Mouse (Mus musculus) small intestine, adult 2 months (tissue): ENCODE measurements around the gene Trim25.

Experiments
- CTCF ChIP-seq: fragments of 200-500 bp; IDR thresholded peaks from 2 replicates; pipeline ENCODE4 v1.5.1; 2012; ENCODE audit warnings: low read depth, mild to moderate bottlenecking, control low read depth, inconsistent platforms, low read length, moderate library complexity, mixed read lengths; ENCODE audit not compliant: insufficient replicate concordance, insufficient read length; ENCODE audit errors: extremely low read depth
- POLR2A ChIP-seq: fragments of 200-500 bp; IDR thresholded peaks from 2 replicates; pipeline ENCODE4 v1.6.1; 2012; ENCODE audit warnings: low read depth, mild to moderate bottlenecking, control low read depth, inconsistent platforms, low read length, moderate library complexity

DNA sequence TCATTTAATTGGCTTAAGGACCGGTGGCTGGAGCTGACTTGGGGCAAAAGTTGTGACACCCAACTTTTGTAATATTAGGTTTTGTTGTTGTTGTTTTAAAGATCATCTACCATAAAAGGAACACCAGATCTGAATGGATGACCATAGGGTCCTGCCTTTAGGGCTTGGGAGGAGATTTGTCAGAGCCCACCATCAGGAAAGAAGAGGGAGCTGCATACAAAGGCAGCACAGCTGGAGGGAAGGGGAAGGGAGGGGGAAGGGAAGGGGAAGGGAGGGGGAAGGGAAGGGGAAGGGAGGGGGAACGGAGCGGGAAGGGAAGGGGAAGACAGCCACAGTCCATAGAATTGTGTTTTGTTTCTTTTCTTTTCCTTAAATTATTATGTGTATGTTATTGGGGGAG, 770 bp upstream of the Trim25 start:
- TF ChIP-seq POLR2A (no peak), CTCF (no peak)
